Mouse (Mus musculus) T-helper 2 cell (primary cell): Measurements from ENCODE around the gene Snrpa.

Experiments
- in situ Hi-C: fragments of 300-600 bp; cut with MboI, MseI; formaldehyde crosslinking; loops from one replicate; pipeline ENCODE4 v1.15.1; 2025; ENCODE audit warnings: high pct_unique_total_duplicates

The Snrpa gene

GRCm38 (mm10) chr7:27203730-27204449, 7.8 kb upstream of the Snrpa start:
- in situ Hi-C loops = no loop called here

- in situ Hi-C loops = loop anchor here (25.0 kb wide), 1 partner anchor 1461 kb away; no protein-coding TSS in a partner anchor
Observed at GRCm38 (mm10) chr7:27198779-27199178, 2.7 kb upstream of the Snrpa start.

GRCm38 (mm10) chr7:27198355-27198754, 2.3 kb upstream of the Snrpa start:
- in situ Hi-C loops = loop anchor here (25.0 kb wide), 1 partner anchor 1461 kb away; no protein-coding TSS in a partner anchor

GRCm38 (mm10) chr7:27197634-27198033, 1.6 kb upstream of the Snrpa start:
- in situ Hi-C loops = loop anchor here (25.0 kb wide), 1 partner anchor 1460 kb away; no protein-coding TSS in a partner anchor

GRCm38 (mm10) chr7:27197136-27197535, 1.1 kb upstream of the Snrpa start:
- in situ Hi-C loops = loop anchor here (25.0 kb wide), 1 partner anchor 1460 kb away; no protein-coding TSS in a partner anchor

- in situ Hi-C loops = loop anchor here (5.0 to 25.0 kb wide), 2 partner anchors 34 to 1456 kb away; partner anchors contain the start of gene Itpkc
Observed at GRCm38 (mm10) chr7:27193731-27194130, 2.3 kb downstream of the Snrpa start.

GRCm38 (mm10) chr7:27192434-27192833, 3.6 kb downstream of the Snrpa start:
- in situ Hi-C loops = loop anchor here (5.0 to 25.0 kb wide), 2 partner anchors 35 to 1455 kb away; partner anchors contain the start of gene Itpkc

- in situ Hi-C loops = loop anchor here (25.0 kb wide), 1 partner anchor 1452 kb away; no protein-coding TSS in a partner anchor
Observed at GRCm38 (mm10) chr7:27189271-27189931, 6.7 kb downstream of the Snrpa start.

- in situ Hi-C loops = loop anchor here (25.0 kb wide), 1 partner anchor 1449 kb away; no protein-coding TSS in a partner anchor
Observed at GRCm38 (mm10) chr7:27185986-27186385, 10.1 kb downstream of the Snrpa start.

GRCm38 (mm10) chr7:27184964-27185363, 11.1 kb downstream of the Snrpa start:
- in situ Hi-C loops = loop anchor here (25.0 kb wide), 1 partner anchor 1448 kb away; no protein-coding TSS in a partner anchor

GRCm38 (mm10) chr7:27182498-27182897, 13.6 kb downstream of the Snrpa start:
- in situ Hi-C loops = loop anchor here (25.0 kb wide), 1 partner anchor 1445 kb away; no protein-coding TSS in a partner anchor

- in situ Hi-C loops = loop anchor here (25.0 kb wide), 1 partner anchor 1444 kb away; no protein-coding TSS in a partner anchor
Observed at GRCm38 (mm10) chr7:27180837-27181695, 15.0 kb downstream of the Snrpa start, which contains the start of the genes Gm21983 and Mia. Gm21983 (minus strand) TSS chr7:27181086. Mia (minus strand) TSS chr7:27181157.

- in situ Hi-C loops = loop anchor here (25.0 kb wide), 1 partner anchor 1443 kb away; no protein-coding TSS in a partner anchor
Observed at GRCm38 (mm10) chr7:27180036-27180435, 16.0 kb downstream of the Snrpa start.

- in situ Hi-C loops = loop anchor here (10.0 to 25.0 kb wide), 2 partner anchors 55 to 1442 kb away; partner anchors contain the start of gene Coq8b
Observed at GRCm38 (mm10) chr7:27179217-27179918, 16.7 kb downstream of the Snrpa start.

GRCm38 (mm10) chr7:27178324-27179216, 17.5 kb downstream of the Snrpa start, which contains the start of gene Rab4b:
Rab4b (minus strand) TSS chr7:27178896.
- in situ Hi-C loops = loop anchor here (10.0 to 25.0 kb wide), 2 partner anchors 56 to 1441 kb away; partner anchors contain the start of gene Coq8b

- in situ Hi-C loops = loop anchor here (10.0 to 25.0 kb wide), 2 partner anchors 57 to 1441 kb away; partner anchors contain the start of gene Coq8b
Observed at GRCm38 (mm10) chr7:27177942-27178323, 18.1 kb downstream of the Snrpa start.

GRCm38 (mm10) chr7:27174896-27175295, 21.2 kb downstream of the Snrpa start:
- in situ Hi-C loops = loop anchor here (10.0 to 25.0 kb wide), 2 partner anchors 60 to 1438 kb away; partner anchors contain the start of gene Coq8b

- in situ Hi-C loops = loop anchor here (10.0 kb wide), 1 partner anchor 60 kb away; the partner anchor contains the start of gene Coq8b
Observed at GRCm38 (mm10) chr7:27174496-27174895, 21.6 kb downstream of the Snrpa start.

GRCm38 (mm10) chr7:27170981-27171380, 25.1 kb downstream of the Snrpa start:
- in situ Hi-C loops = loop anchor here (10.0 kb wide), 1 partner anchor 64 kb away; the partner anchor contains the start of gene Coq8b
